Mouse (Mus musculus) stomach, postnatal 0 days (tissue): Measurements from ENCODE around the gene Zic2.

ENCODE experiments used
- CTCF ChIP-seq: IDR thresholded peaks from 2 replicates; pipeline ENCODE4 v1.5.1; 2016; ENCODE audit warnings: antibody characterized with exemption, low read depth, mild to moderate bottlenecking, moderate library complexity
- EP300 ChIP-seq: optimal IDR thresholded peaks from 2 replicates; pipeline ENCODE3; 2016; ENCODE audit warnings: antibody characterized with exemption

DNA sequence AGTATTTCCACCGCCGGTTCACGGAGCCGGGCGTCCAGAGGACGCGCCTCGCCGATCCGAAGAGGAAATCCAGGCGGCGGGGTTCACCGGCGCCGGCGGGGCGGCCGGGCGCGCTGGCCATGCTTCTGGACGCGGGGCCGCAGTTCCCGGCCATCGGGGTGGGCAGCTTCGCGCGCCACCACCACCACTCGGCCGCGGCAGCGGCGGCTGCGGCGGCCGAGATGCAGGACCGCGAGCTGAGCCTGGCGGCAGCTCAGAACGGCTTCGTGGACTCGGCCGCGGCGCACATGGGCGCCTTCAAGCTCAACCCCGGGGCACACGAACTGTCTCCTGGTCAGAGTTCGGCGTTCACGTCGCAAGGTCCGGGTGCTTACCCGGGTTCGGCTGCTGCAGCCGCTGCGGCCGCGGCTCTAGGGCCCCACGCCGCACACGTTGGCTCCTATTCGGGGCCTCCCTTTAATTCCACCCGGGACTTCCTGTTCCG lies 364 bp downstream of the Zic2 start:
- no peak for TF ChIP-seq CTCF
- TF ChIP-seq EP300: no peak
